Mouse (Mus musculus): ENCODE measurements around the gene Olfr1491.

The Olfr1491 gene

GRCm38 (mm10) chr19:13696968-13697367, at the start of gene Olfr1491:
TSS of gene Olfr1491 (plus strand) at chr19:13697268.
- no peak for DNase-seq (ENCODE audit: low read depth)

- DNase-seq (ENCODE audit: low read depth), result no peak
Observed at GRCm38 (mm10) chr19:13650791-13651190, 46.3 kb upstream of the Olfr1491 start, which contains the start of gene Olfr1490. TSS of gene Olfr1490 (plus strand) at chr19:13651091.

GRCm38 (mm10) chr19:13722978-13723377, 25.9 kb downstream of the Olfr1491 start, which contains the start of gene Olfr1493-ps1:
TSS of gene Olfr1493-ps1 (plus strand) at chr19:13723278.
- no peak for DNase-seq (ENCODE audit: low read depth)

- DNase-seq (ENCODE audit: low read depth), result no peak
Observed at GRCm38 (mm10) chr19:13739428-13739827, 42.4 kb downstream of the Olfr1491 start, which contains the start of gene Olfr1494. TSS of gene Olfr1494 (plus strand) at chr19:13739728.

GRCm38 (mm10) chr19:13749366-13749765, 52.3 kb downstream of the Olfr1491 start:
- no peak for DNase-seq (ENCODE audit: low read depth)
